ENCODE assay signal across 9 mouse cellular contexts in genomic region chr2:13682488-13683204, GRCm38 (mm10).
A peak's percentile ranks its signal among the peaks of the same experiment; 100 is the strongest.
DNase-seq lines count a peak whose midpoint lies in the region; ATAC-seq lines count a peak whose summit lies in the region.
"Had no signal": no experiment of that assay in that cellular context is flagged by ENCODE, and none has a peak within 500 bp of the region (broad histone marks: within the 10 kb centered on the region; RNA-seq: fewer than 3 reads in every experiment).

No protein-coding gene starts in this region.

- H3K4me1 ChIP-seq in forebrain, embryonic 15.5 days: 0 out of 2 replicates have a peak, but pooled peaks cover 4% of the 10 kb centered on the region
- no peaks in the 10 kb centered on the region for H3K4me1 ChIP-seq in forebrain, embryonic 11.5 days (replicated peaks; ENCODE audit: control insufficient read depth, insufficient read depth, low read length)
- H3K4me1 ChIP-seq in limb, embryonic 13.5 days: peaks cover 4% of the 10 kb centered on the region; the same call in 1 of the 2 replicates
- H3K4me1 ChIP-seq in limb, embryonic 10.5 days: no peaks in the 10 kb centered on the region
- H3K4me1 ChIP-seq: kidney, embryonic 15.5 days had no signal

- no peaks in the 10 kb centered on the region for H3K9me3 ChIP-seq in forebrain, embryonic 15.5 days
- no peaks in the 10 kb centered on the region for H3K9me3 ChIP-seq in forebrain, embryonic 11.5 days (ENCODE audit: control insufficient read depth, low read length)
- H3K9me3 ChIP-seq in limb, embryonic 13.5 days: no peaks in the 10 kb centered on the region
- H3K9me3 ChIP-seq in limb, embryonic 10.5 days (replicated peaks): no peaks in the 10 kb centered on the region
- H3K9me3 ChIP-seq: kidney, embryonic 15.5 days had no signal

- no peak for DNase-seq in forebrain, embryonic 11.5 days (ENCODE audit: low spot score)
- DNase-seq in limb, embryonic 10.5 days (ENCODE audit: low spot score): no peak
- peak; percentile 8 for DNase-seq in brain, embryonic 18.5 days (ENCODE audit: low read depth, low spot score)
- DNase-seq in layer of hippocampus, adult 9-10 months (ENCODE audit: low spot score): peak; percentile 7
- DNase-seq in ovary, postnatal 36 days (ENCODE audit: low spot score): no peak

- no peaks in the 10 kb centered on the region for H3K36me3 ChIP-seq in forebrain, embryonic 15.5 days
- no peaks in the 10 kb centered on the region for H3K36me3 ChIP-seq in forebrain, embryonic 11.5 days (ENCODE audit: control insufficient read depth, insufficient read depth, low read length)
- H3K36me3 ChIP-seq in limb, embryonic 13.5 days: no peaks in the 10 kb centered on the region
- H3K36me3 ChIP-seq in limb, embryonic 10.5 days: no peaks in the 10 kb centered on the region
- H3K36me3 ChIP-seq: kidney, embryonic 15.5 days had no signal

- H3K4me2 ChIP-seq in forebrain, embryonic 15.5 days (replicated peaks): no peak overlapping the region
- H3K4me2 ChIP-seq in forebrain, embryonic 11.5 days (ENCODE audit: low read depth, low read length, severe bottlenecking): no peak overlapping the region
- H3K4me2 ChIP-seq in limb, embryonic 13.5 days (replicated peaks): no peak overlapping the region
- H3K4me2 ChIP-seq: kidney, embryonic 15.5 days had no signal

- no peaks in the 10 kb centered on the region for H3K27me3 ChIP-seq in forebrain, embryonic 15.5 days
- no peaks in the 10 kb centered on the region for H3K27me3 ChIP-seq in forebrain, embryonic 11.5 days (ENCODE audit: control insufficient read depth, insufficient read depth, low read length)
- no peaks in the 10 kb centered on the region for H3K27me3 ChIP-seq in limb, embryonic 13.5 days
- H3K27me3 ChIP-seq in limb, embryonic 10.5 days (ENCODE audit: low read depth, poor library complexity, severe bottlenecking): no peaks in the 10 kb centered on the region
- H3K27me3 ChIP-seq: kidney, embryonic 15.5 days had no signal

- no peak overlapping the region for H3K4me3 ChIP-seq in forebrain, embryonic 15.5 days
- no peak overlapping the region for H3K4me3 ChIP-seq in forebrain, embryonic 11.5 days (ENCODE audit: low read depth, low read length)
- no peak overlapping the region for H3K4me3 ChIP-seq in limb, embryonic 13.5 days
- H3K4me3 ChIP-seq in limb, embryonic 10.5 days: no peak overlapping the region
- H3K4me3 ChIP-seq: kidney, embryonic 15.5 days had no signal

- no peak overlapping the region for H3K9ac ChIP-seq in forebrain, embryonic 15.5 days (replicated peaks)
- no peak overlapping the region for H3K9ac ChIP-seq in forebrain, embryonic 11.5 days (ENCODE audit: low read length)
- no peak overlapping the region for H3K9ac ChIP-seq in limb, embryonic 13.5 days
- H3K9ac ChIP-seq: kidney, embryonic 15.5 days had no signal

- 57% methylated on average over 4 of the region's 4 CpGs for WGBS in forebrain, embryonic 15.5 days
- 88% methylated on average over 4 of the region's 4 CpGs for WGBS in forebrain, embryonic 11.5 days
- 33% methylated on average over 4 of the region's 4 CpGs for WGBS in limb, embryonic 13.5 days
- WGBS in limb, embryonic 10.5 days: 68% methylated on average over 4 of the region's 4 CpGs

- peak; percentile 78 for ATAC-seq in forebrain, embryonic 15.5 days (replicated peaks)
- ATAC-seq in forebrain, embryonic 11.5 days (replicated peaks; ENCODE audit: low FRiP score): no peak
- ATAC-seq in limb, embryonic 13.5 days (ENCODE audit: low FRiP score, low read depth): peak; percentile 64
- ATAC-seq: CD4-positive, CD25-positive, alpha-beta regulatory T cell, adult 4 months had no signal

- H3K27ac ChIP-seq in forebrain, embryonic 15.5 days (replicated peaks): no peak overlapping the region
- no peak overlapping the region for H3K27ac ChIP-seq in forebrain, embryonic 11.5 days (ENCODE audit: low read depth, low read length)
- H3K27ac ChIP-seq in limb, embryonic 13.5 days: no peak overlapping the region
- H3K27ac ChIP-seq in limb, embryonic 10.5 days: no peak overlapping the region
- H3K27ac ChIP-seq: kidney, embryonic 15.5 days had no signal

Comparison
In these comparisons a context has a peak if more than half of its experiments do, and no peak if none do; other contexts are left out.
1. DNase-seq: peak in brain, embryonic 18.5 days (single experiment) and layer of hippocampus, adult 9-10 months (single experiment); none in forebrain, embryonic 11.5 days (single experiment), limb, embryonic 10.5 days (single experiment) and ovary, postnatal 36 days (single experiment).